Mouse (Mus musculus) heart, adult 18-20 months (tissue): ENCODE measurements around the gene Pkdrej. TPM values are rescaled to one million over a fixed set of nuclear protein-coding genes. Genes with fewer than 3 reads are reported as not detected.

Experiments used
- DNase-seq, 2 experiments: peaks; one replicate each; pipeline ENCODE4 v3.0.0; 2021 to 2022; ENCODE audit warnings: mixed read lengths in 1 of 2
- total RNA-seq, 2 experiments: library from RNA; stranded (reverse); gene quantifications; 2 replicates each; pipeline ENCODE4 v1.2.3; 2021

Pkdrej gene
- total RNA-seq, 2 experiments from 2014 or later, result 3.5 to 4.1 TPM

DNA sequence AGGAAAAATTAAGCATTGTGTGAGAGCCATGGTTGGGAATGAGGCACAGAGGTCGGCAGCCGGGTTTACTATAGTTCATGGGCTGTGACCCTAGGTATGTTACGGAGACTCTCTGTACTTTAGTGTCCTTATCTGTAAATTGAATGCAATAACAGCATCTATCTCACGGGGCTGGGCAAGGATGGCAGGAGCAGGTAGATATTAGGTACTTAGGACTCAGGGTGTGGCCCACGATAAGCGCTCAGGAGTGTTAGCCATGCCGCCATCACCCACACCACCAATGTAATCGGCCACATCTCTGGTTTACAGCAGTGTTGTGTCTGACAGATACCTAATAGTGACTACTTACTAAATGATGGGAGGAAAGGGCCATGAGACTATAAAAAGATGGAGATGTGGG is 52.5 kb downstream of the Pkdrej start:
- no peak for DNase-seq

DNA sequence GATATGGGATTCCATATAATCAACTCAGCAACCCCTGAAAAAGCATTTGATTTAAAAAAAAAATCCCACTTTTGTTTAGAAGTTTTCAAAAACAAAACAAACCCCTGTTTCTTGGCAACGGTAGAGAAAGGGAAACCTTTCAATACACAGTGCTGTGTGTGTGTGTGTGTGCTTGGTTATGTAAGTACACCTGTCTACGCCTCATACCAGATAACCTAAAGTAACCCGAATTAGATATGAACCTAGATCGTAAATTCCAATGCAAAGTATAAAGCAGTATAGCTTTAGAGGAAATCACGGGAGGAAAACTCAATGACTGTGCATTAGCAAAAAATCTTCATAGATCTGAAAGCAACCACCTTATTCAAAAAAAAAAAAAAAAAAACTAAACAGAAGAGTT is 54.9 kb downstream of the Pkdrej start:
- no peak for DNase-seq

DNA sequence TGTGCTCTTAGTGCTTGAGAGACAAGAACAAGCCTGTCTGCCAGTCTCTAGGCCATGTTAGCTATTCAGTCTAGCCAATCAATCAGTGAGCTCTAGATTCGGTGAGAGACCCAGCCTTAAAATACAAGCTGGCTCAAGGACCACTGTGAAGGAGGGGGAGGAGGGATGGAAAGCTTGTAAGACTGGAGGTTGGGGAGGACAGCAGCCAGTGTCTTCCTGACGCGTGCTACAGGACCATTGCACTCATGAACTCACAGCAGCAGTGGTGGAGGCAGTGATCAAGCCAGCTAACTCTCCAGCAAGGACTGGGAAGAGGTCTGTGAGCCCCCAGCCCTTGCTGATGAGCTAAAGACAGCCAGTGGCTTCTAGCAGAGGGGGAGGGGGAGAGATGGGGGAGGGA is 56.5 kb downstream of the Pkdrej start:
- no peak for DNase-seq

Other genes with a start within 250 kb of the Pkdrej start
- under 1 TPM; 0.10 to 0.28 TPM for gene Wnt7b, start 239.3 kb downstream of the Pkdrej start, total RNA-seq
- gene Ppara, start 86.8 kb downstream of the Pkdrej start, total RNA-seq, result 10 to 100 TPM; 73.1 to 74.9 TPM
- gene Cdpf1, start 10.0 kb downstream of the Pkdrej start, total RNA-seq, result 10 to 100 TPM; 32.5 to 33.9 TPM
- 10 to 100 TPM; 15.2 to 21.4 TPM for gene Ttc38, start 10.6 kb upstream of the Pkdrej start, total RNA-seq
- under 1 TPM; 0.54 to 0.60 TPM for gene Gtse1, start 38.0 kb upstream of the Pkdrej start, total RNA-seq
- gene Trmu, start 57.6 kb upstream of the Pkdrej start, total RNA-seq, result 10 to 100 TPM; 15.1 to 15.2 TPM
- 1 to 10 TPM; 5.0 to 5.1 TPM for gene Celsr1, start 212.0 kb upstream of the Pkdrej start, total RNA-seq
- 10 to 100 TPM; 32.6 to 32.7 TPM for gene Gramd4, start 236.0 kb upstream of the Pkdrej start, total RNA-seq